Mouse (Mus musculus) midbrain, embryonic 16.5 days (tissue): ENCODE data around the gene Camk2n1. TPM values are rescaled to one million over a fixed set of nuclear protein-coding genes. Genes with fewer than 3 reads are reported as not detected.

ENCODE experiments used
- ATAC-seq: fragments of 200-750 bp; cut with Nextera tagmentation; 2 replicates; pipeline ENCODE4 v1.8.0; 2017; ENCODE audit warnings: moderate TSS enrichment
- H3K27ac ChIP-seq: fragments of 300-500 bp; sonication (generic); 2 replicates; pipeline ENCODE4 v1.5.1; 2014; ENCODE audit warnings: mild to moderate bottlenecking, low read length, mixed read lengths
- H3K27me3 ChIP-seq: fragments of 300-500 bp; sonication (generic); 2 replicates; pipeline ENCODE4 v1.6.1; 2014; ENCODE audit warnings: low read depth, low read length, mixed read lengths; ENCODE audit not compliant: control insufficient read depth, insufficient read depth
- H3K36me3 ChIP-seq: fragments of 300-500 bp; sonication (generic); 2 replicates; pipeline ENCODE4 v1.6.1; 2014; ENCODE audit warnings: mild to moderate bottlenecking, low read length, moderate library complexity, mixed read lengths; ENCODE audit not compliant: control insufficient read depth, insufficient read depth
- H3K4me1 ChIP-seq: fragments of 300-500 bp; sonication (generic); 2 replicates; pipeline ENCODE4 v1.6.1; 2014; ENCODE audit warnings: mild to moderate bottlenecking, low read length, mixed read lengths; ENCODE audit not compliant: control insufficient read depth, insufficient read depth
- H3K4me2 ChIP-seq: fragments of 300-500 bp; sonication (generic); 2 replicates; pipeline ENCODE4 v1.6.1; 2014; ENCODE audit warnings: mild to moderate bottlenecking, low read length, mixed read lengths
- H3K4me3 ChIP-seq: fragments of 300-500 bp; sonication (generic); 2 replicates; pipeline ENCODE4 v1.5.1; 2014; ENCODE audit warnings: low read depth, mild to moderate bottlenecking, low read length, moderate library complexity, mixed read lengths
- H3K9ac ChIP-seq: fragments of 300-500 bp; sonication (generic); 2 replicates; pipeline ENCODE4 v1.6.1; 2014; ENCODE audit warnings: low read depth, low read length, mixed read lengths
- H3K9me3 ChIP-seq: fragments of 300-500 bp; sonication (generic); replicated peaks from 2 replicates; pipeline ENCODE4 v1.6.1; 2014; ENCODE audit warnings: mild to moderate bottlenecking, low read length, mixed read lengths; ENCODE audit not compliant: control insufficient read depth, poor library complexity, severe bottlenecking
- WGBS: fragments of 180-500 bp; shearing (Covaris S2); extraction: QIAGEN DNeasy Blood & Tissue Kit; methylation state at CpG from one replicate; pipeline ENCODE4 v1.1.7; 2014; 5-methylcytosine and 5-hydroxymethylcytosine counted together
- polyA plus RNA-seq: library from polyadenylated mRNA; unstranded; fragments of >200 nt; fragmentation: Nextera tagmentation; extraction: Ambion mirVana; gene quantifications from 2 replicates; pipeline ENCODE4 v1.2.1, GENCODE M21; 2015

Gene Camk2n1
- polyA plus RNA-seq, 1 experiment from 2014 or later = 18.7 TPM

- Histone ChIP-seq H3K9me3 (no peaks in the 10 kb centered on the region), H3K4me2 (no peak overlapping the region), H3K27me3 (no peaks in the 10 kb centered on the region), H3K27ac (no peak overlapping the region), H3K4me1 (peaks cover 49% of the 10 kb centered on the region), H3K4me3 (no peak overlapping the region), H3K36me3 (no peaks in the 10 kb centered on the region; the same call in 1 of the 2 replicates), H3K9ac (no peak overlapping the region)
- 80% methylated on average over 6 of the region's 6 CpGs for WGBS
- ATAC-seq = no peak
These were observed 5.7 kb downstream of the Camk2n1 start for GRCm38 (mm10) chr4:138459775-138460174.

- H3K36me3 ChIP-seq = no peaks in the 10 kb centered on the region; the same call in 1 of the 2 replicates
- H3K4me2 ChIP-seq = no peak overlapping the region
- H3K4me1 ChIP-seq = peaks cover 56% of the 10 kb centered on the region
- 30% methylated on average over 9 of the region's 9 CpGs for WGBS
- no peak for ATAC-seq
- H3K9ac ChIP-seq = no peak overlapping the region
- H3K9me3 ChIP-seq = no peaks in the 10 kb centered on the region
- H3K27me3 ChIP-seq = no peaks in the 10 kb centered on the region
- H3K27ac ChIP-seq = no peak overlapping the region
- H3K4me3 ChIP-seq = no peak overlapping the region
These were observed 6.8 kb downstream of the Camk2n1 start for GRCm38 (mm10) chr4:138460910-138461309.

- no peaks in the 10 kb centered on the region for H3K9me3 ChIP-seq
- H3K27ac ChIP-seq = no peak overlapping the region
- H3K27me3 ChIP-seq = no peaks in the 10 kb centered on the region
- H3K4me3 ChIP-seq = no peak overlapping the region
- no peak for ATAC-seq
- H3K9ac ChIP-seq = no peak overlapping the region
- 95% methylated on average over 5 of the region's 5 CpGs for WGBS
- H3K36me3 ChIP-seq = no peaks in the 10 kb centered on the region; the same call in 1 of the 2 replicates
- H3K4me2 ChIP-seq = no peak overlapping the region
- H3K4me1 ChIP-seq = peaks cover 56% of the 10 kb centered on the region
These were observed 7.4 kb downstream of the Camk2n1 start for GRCm38 (mm10) chr4:138461471-138461870.

GRCm38 (mm10) chr4:138462971-138463831, 9.1 kb downstream of the Camk2n1 start:
- 4% methylated on average over 11 of the region's 11 CpGs for WGBS
- ATAC-seq = peak; percentile 33; the same call in 1 of the 2 replicates

GRCm38 (mm10) chr4:138463832-138464487, 9.8 kb downstream of the Camk2n1 start:
- no peak overlapping the region for H3K9ac ChIP-seq
- H3K27ac ChIP-seq = peak overlapping the region; percentile 75
- no peaks in the 10 kb centered on the region; the same call in 1 of the 2 replicates for H3K36me3 ChIP-seq
- H3K9me3 ChIP-seq = no peaks in the 10 kb centered on the region
- peak; percentile 40; the same call in 1 of the 2 replicates for ATAC-seq
- no peak overlapping the region for H3K4me3 ChIP-seq
- no peaks in the 10 kb centered on the region for H3K27me3 ChIP-seq
- peaks cover 35% of the 10 kb centered on the region for H3K4me1 ChIP-seq
- H3K4me2 ChIP-seq = peak overlapping the region; percentile 37
- WGBS = 7% methylated on average over 11 of the region's 11 CpGs

More at GRCm38 (mm10) chr4:138462971-138463831, 9.1 kb downstream of the Camk2n1 start:
- H3K9ac ChIP-seq = 0 out of 2 replicates have a peak overlapping the region, but pooled peaks have one; percentile 7
- H3K9me3 ChIP-seq = no peaks in the 10 kb centered on the region
- H3K36me3 ChIP-seq = no peaks in the 10 kb centered on the region; the same call in 1 of the 2 replicates
- H3K27me3 ChIP-seq = no peaks in the 10 kb centered on the region
- H3K27ac ChIP-seq = peak overlapping the region; percentile 75
- peak overlapping the region; percentile 19 for H3K4me2 ChIP-seq
- no peak overlapping the region for H3K4me3 ChIP-seq
- peaks cover 40% of the 10 kb centered on the region for H3K4me1 ChIP-seq

- Histone ChIP-seq H3K27me3 (no peaks in the 10 kb centered on the region), H3K27ac (peak overlapping the region; percentile 67), H3K4me3 (no peak overlapping the region), H3K9me3 (no peaks in the 10 kb centered on the region), H3K4me1 (peaks cover 39% of the 10 kb centered on the region), H3K9ac (peak overlapping the region; percentile 27; the same call in 1 of the 2 replicates), H3K4me2 (peak overlapping the region; percentile 37), H3K36me3 (no peaks in the 10 kb centered on the region; the same call in 1 of the 2 replicates)
- 2% methylated on average over 19 of the region's 22 CpGs for WGBS
- ATAC-seq = peak; percentile 73
These were observed 10.7 kb downstream of the Camk2n1 start for GRCm38 (mm10) chr4:138464667-138465353.

- Histone ChIP-seq H3K27ac (peak overlapping the region; percentile 67; the same call in 1 of the 2 replicates), H3K27me3 (no peaks in the 10 kb centered on the region), H3K9me3 (no peaks in the 10 kb centered on the region), H3K9ac (no peak overlapping the region), H3K4me1 (peaks cover 39% of the 10 kb centered on the region), H3K4me3 (no peak overlapping the region), H3K4me2 (no peak overlapping the region), H3K36me3 (no peaks in the 10 kb centered on the region; the same call in 1 of the 2 replicates)
- 41% methylated on average over 8 of the region's 8 CpGs for WGBS
- no peak for ATAC-seq
These were observed 11.3 kb downstream of the Camk2n1 start for GRCm38 (mm10) chr4:138465446-138465845.

- 79% methylated on average over 6 of the region's 6 CpGs for WGBS
- Histone ChIP-seq H3K27me3 (no peaks in the 10 kb centered on the region), H3K4me2 (no peak overlapping the region), H3K4me3 (no peak overlapping the region), H3K27ac (no peak overlapping the region), H3K9ac (no peak overlapping the region), H3K9me3 (no peaks in the 10 kb centered on the region), H3K4me1 (peaks cover 39% of the 10 kb centered on the region), H3K36me3 (no peaks in the 10 kb centered on the region)
- no peak for ATAC-seq
These were observed 12.6 kb downstream of the Camk2n1 start for GRCm38 (mm10) chr4:138466690-138467089.
